Mouse (Mus musculus): ENCODE data around the gene Bves.
"Not testable (repeated sequence)": the region's sequence is repeated elsewhere in the genome, so short reads cannot be mapped to it uniquely, and the experiment has no call there.

Bves gene

GRCm38 (mm10) chr10:45348143-45348542 is 12.6 kb downstream of the Bves start:
- DNase-seq (ENCODE audit: low spot score in 2 of 2): not testable (repeated sequence)

GRCm38 (mm10) chr10:45356091-45356490 is 20.5 kb downstream of the Bves start:
- no peak for DNase-seq (ENCODE audit: low spot score in 2 of 2)

- DNase-seq (ENCODE audit: low spot score in 2 of 2): no peak
Observed at GRCm38 (mm10) chr10:45363396-45363795, 27.8 kb downstream of the Bves start.

- DNase-seq (ENCODE audit: low spot score in 2 of 2): no peak
Observed at GRCm38 (mm10) chr10:45366987-45367705, 31.6 kb downstream of the Bves start.

GRCm38 (mm10) chr10:45369639-45370038 is 34.1 kb downstream of the Bves start:
- DNase-seq (ENCODE audit: low spot score in 2 of 2): no peak

- DNase-seq (ENCODE audit: low spot score in 2 of 2): no peak
Observed at GRCm38 (mm10) chr10:45370545-45370944, 35.0 kb downstream of the Bves start.

- peak in 1 of 2 experiments; percentile 46 for DNase-seq (ENCODE audit: low spot score in 2 of 2)
Observed at GRCm38 (mm10) chr10:45372994-45373692, 37.6 kb downstream of the Bves start.

GRCm38 (mm10) chr10:45378269-45378668 is 42.7 kb downstream of the Bves start:
- no peak for DNase-seq (ENCODE audit: low spot score in 2 of 2)

GRCm38 (mm10) chr10:45381937-45382636 is 46.5 kb downstream of the Bves start:
- DNase-seq (ENCODE audit: low spot score in 2 of 2): no peak

- no peak for DNase-seq (ENCODE audit: low spot score in 2 of 2)
Observed at GRCm38 (mm10) chr10:45382637-45382958, 47.0 kb downstream of the Bves start.

GRCm38 (mm10) chr10:45398211-45398610 is 62.6 kb downstream of the Bves start:
- DNase-seq (ENCODE audit: low spot score in 2 of 2): no peak

- DNase-seq (ENCODE audit: low spot score in 2 of 2): no peak
Observed at GRCm38 (mm10) chr10:45399702-45400243, 64.2 kb downstream of the Bves start.

- DNase-seq (ENCODE audit: low spot score in 2 of 2): no peak
Observed at GRCm38 (mm10) chr10:45410624-45411341, 75.2 kb downstream of the Bves start.

- DNase-seq (ENCODE audit: low spot score in 2 of 2): no peak
Observed at GRCm38 (mm10) chr10:45411741-45412140, 76.2 kb downstream of the Bves start.

- no peak for DNase-seq (ENCODE audit: low spot score in 2 of 2)
Observed at GRCm38 (mm10) chr10:45412144-45412543, 76.6 kb downstream of the Bves start.

All from thymus, postnatal 10 days (tissue).